Mouse (Mus musculus) kidney, embryonic 16.5 days (tissue): ENCODE data around the gene Pskh1. TPM values are rescaled to one million over a fixed set of nuclear protein-coding genes. Genes with fewer than 3 reads are reported as not detected.

Experiments used
- microRNA-seq: library from miRNA; unstranded; fragments of <30 nt; microRNA quantifications from one replicate; pipeline ENCODE4, GENCODE M21; 2016
- polyA plus RNA-seq: library from polyadenylated mRNA; unstranded; fragments of >200 nt; fragmentation: Nextera tagmentation; extraction: Ambion mirVana; gene quantifications from 2 replicates; pipeline ENCODE4 v1.2.1, GENCODE M21; 2015

Pskh1 gene
- polyA plus RNA-seq, 1 experiment from 2014 or later: 46.7 TPM

Small RNA genes lying within 50 kb of the gene (microRNA-seq; reads per million reads assigned to microRNA genes)
- not detected for gene Mir7074

Other genes starting within 250 kb of the Pskh1 start
- 0.49 and 0.52 TPM in 2 replicates for gene Carmil2, start 214.2 kb upstream of the Pskh1 start, polyA plus RNA-seq
- 65.7 and 67.6 TPM in 2 replicates for gene Acd, start 199.3 kb upstream of the Pskh1 start, polyA plus RNA-seq
- gene Pard6a, start 199.3 kb upstream of the Pskh1 start, polyA plus RNA-seq: 18.0 and 20.1 TPM in 2 replicates
- not detected in 2 replicates for gene 4933405L10Rik, start 192.8 kb upstream of the Pskh1 start, polyA plus RNA-seq
- 29.0 and 34.1 TPM in 2 replicates for gene Enkd1, start 192.2 kb upstream of the Pskh1 start, polyA plus RNA-seq
- 24.9 and 25.7 TPM in 2 replicates for gene Gfod2, start 141.8 kb upstream of the Pskh1 start, polyA plus RNA-seq
- gene Ranbp10, start 73.1 kb upstream of the Pskh1 start, polyA plus RNA-seq: 10.7 and 13.3 TPM in 2 replicates
- gene Tsnaxip1, start 72.7 kb upstream of the Pskh1 start, polyA plus RNA-seq: 0.21 and 0.24 TPM in 2 replicates
- gene Cenpt, start 47.2 kb upstream of the Pskh1 start, polyA plus RNA-seq: 44.7 and 46.3 TPM in 2 replicates
- gene Thap11, start 45.3 kb upstream of the Pskh1 start, polyA plus RNA-seq: 65.2 and 66.1 TPM in 2 replicates
- gene Nutf2, start 39.9 kb upstream of the Pskh1 start, polyA plus RNA-seq: 186 and 242 TPM in 2 replicates
- 58.8 and 61.1 TPM in 2 replicates for gene Edc4, start 19.6 kb upstream of the Pskh1 start, polyA plus RNA-seq
- 0.53 and 0.85 TPM in 2 replicates for gene Nrn1l, start 6.9 kb upstream of the Pskh1 start, polyA plus RNA-seq
- 0.82 and 1.8 TPM in 2 replicates for gene Ctrl, start 33.4 kb downstream of the Pskh1 start, polyA plus RNA-seq
- 33.3 and 46.5 TPM in 2 replicates for gene Psmb10, start 38.0 kb downstream of the Pskh1 start, polyA plus RNA-seq
- 1.3 and 1.8 TPM in 2 replicates for gene Lcat, start 42.9 kb downstream of the Pskh1 start, polyA plus RNA-seq
- 36.1 and 36.2 TPM in 2 replicates for gene Slc12a4, start 65.7 kb downstream of the Pskh1 start, polyA plus RNA-seq
- not detected in 2 replicates for gene Dpep3, start 79.0 kb downstream of the Pskh1 start, polyA plus RNA-seq
- 19.7 and 24.6 TPM in 2 replicates for gene Dus2, start 90.9 kb downstream of the Pskh1 start, polyA plus RNA-seq
- not detected in 2 replicates for gene Dpep2nb, start 105.5 kb downstream of the Pskh1 start, polyA plus RNA-seq
- 19.8 and 21.2 TPM in 2 replicates for gene Ddx28, start 111.4 kb downstream of the Pskh1 start, polyA plus RNA-seq
- 5.7 and 6.7 TPM in 2 replicates for gene Nfatc3, start 158.4 kb downstream of the Pskh1 start, polyA plus RNA-seq
- gene Esrp2, start 236.5 kb downstream of the Pskh1 start, polyA plus RNA-seq: 24.3 and 28.5 TPM in 2 replicates
- gene Pla2g15, start 250.0 kb downstream of the Pskh1 start, polyA plus RNA-seq: 14.9 and 15.6 TPM in 2 replicates